Mouse (Mus musculus) cortical plate, adult 2 months (tissue): ENCODE data around the gene Slc39a13.

Experiments
- CTCF ChIP-seq: fragments of 200-500 bp; IDR thresholded peaks from 2 replicates; pipeline ENCODE4 v1.5.1; 2011; ENCODE audit warnings: mild to moderate bottlenecking, control low read depth, low read length; ENCODE audit not compliant: insufficient read depth; ENCODE audit errors: extremely low read depth
- POLR2A ChIP-seq: fragments of 200-500 bp; IDR thresholded peaks from 2 replicates; pipeline ENCODE4 v1.6.1; 2011; ENCODE audit warnings: mild to moderate bottlenecking, low read length, control low read depth; ENCODE audit not compliant: insufficient read depth; ENCODE audit errors: extremely low read depth

DNA sequence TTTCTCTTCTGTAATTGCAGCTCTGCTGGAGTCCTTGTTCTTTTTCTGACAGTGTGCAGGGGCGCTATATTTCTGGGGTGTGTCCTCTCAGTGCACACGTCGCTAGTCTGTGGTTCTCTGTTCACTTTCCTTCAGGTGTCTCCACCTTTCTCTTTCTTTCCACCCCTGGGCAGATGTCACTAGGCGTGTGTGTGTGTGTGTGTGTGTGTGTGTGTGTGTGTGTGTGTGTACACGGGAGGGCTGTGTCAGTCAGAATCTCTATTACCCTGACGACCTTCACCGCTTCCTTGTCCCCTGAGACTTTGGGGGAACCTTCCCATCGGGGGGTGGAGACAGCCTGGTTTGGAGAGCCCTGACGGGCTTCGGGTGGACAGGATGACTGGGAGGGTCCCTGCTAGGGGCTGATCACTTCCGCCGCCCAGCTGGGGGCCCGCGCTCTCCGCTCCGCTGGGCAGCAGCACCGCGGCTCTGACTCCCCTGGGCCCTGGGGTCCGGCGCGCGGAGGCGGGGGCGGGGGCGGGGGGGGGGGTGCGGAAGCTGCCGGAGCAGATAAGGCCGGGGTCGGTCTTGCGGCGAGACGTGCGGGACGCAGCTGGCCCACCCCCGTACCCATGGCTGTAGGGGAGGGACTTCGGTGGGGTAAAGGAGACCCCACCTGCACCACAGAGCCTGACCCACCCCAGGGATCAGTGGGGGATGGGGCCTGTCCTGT is 8.3 kb upstream of the Slc39a13 start:
- no peak for TF ChIP-seq CTCF
- no peak for TF ChIP-seq POLR2A
